Mouse (Mus musculus): ENCODE results near the gene Bcl2a1a. TPM values are rescaled to one million over a fixed set of nuclear protein-coding genes. Genes with fewer than 3 reads are reported as not detected.

The Bcl2a1a gene
- total RNA-seq (2023) = 24.6 to 42.8 TPM (median 27.4 TPM) in 4 replicates

GRCm38 (mm10) chr9:88956670-88957153 is at the start of gene Bcl2a1a:
Bcl2a1a (plus strand) TSS chr9:88956900.

Other genes with a start within 250 kb of the Bcl2a1a start
- 58.3 to 63.7 TPM (median 58.6 TPM) in 4 replicates for gene Mthfsl, start 236.6 kb upstream of the Bcl2a1a start, total RNA-seq (2023)
- gene Bcl2a1d, start 225.0 kb upstream of the Bcl2a1a start, total RNA-seq (2023) = 30.2 to 48.9 TPM (median 41.7 TPM) in 4 replicates
- gene Trim43c, start 117.7 kb upstream of the Bcl2a1a start, total RNA-seq (2023) = not detected in 4 replicates
- not detected in 4 replicates for gene Trim43b, start 135.9 kb downstream of the Bcl2a1a start, total RNA-seq (2023)
- 63.8 to 73.6 TPM (median 67.5 TPM) in 4 replicates for gene Bcl2a1b, start 242.3 kb downstream of the Bcl2a1a start, total RNA-seq (2023)
- gene Gm29094, start 242.5 kb downstream of the Bcl2a1a start, total RNA-seq (2023) = 2.2 to 5.5 TPM (median 2.3 TPM) in 3 of 4 replicates, not detected in the other